Mouse (Mus musculus): ENCODE measurements around the gene Cyp2s1. TPM values are rescaled to one million over a fixed set of nuclear protein-coding genes. Genes with fewer than 3 reads are reported as not detected.

Cyp2s1 gene
- polyA plus RNA-seq, 1 experiment from 2014 or later = 3.3 TPM

GRCm38 (mm10) chr7:25789129-25789440 is 27.6 kb downstream of the Cyp2s1 start:
- Histone ChIP-seq H3K4me2 (peak overlapping the region; percentile 88), H3K27me3 (no peaks in the 10 kb centered on the region), H3K36me3 (no peaks in the 10 kb centered on the region), H3K4me1 (replicated peaks) (peaks cover 31% of the 10 kb centered on the region), H3K27ac (0 out of 2 replicates have a peak overlapping the region, but pooled peaks have one; percentile 66), H3K9me3 (replicated peaks) (no peaks in the 10 kb centered on the region), H3K9ac (no peak overlapping the region), H3K4me3 (peak overlapping the region; percentile 59)
- ATAC-seq (replicated peaks; ENCODE audit: insufficient number of reproducible peaks, insufficient read depth, low FRiP score, low read depth) = no peak
- 21% methylated on average over 3 of the region's 3 CpGs for WGBS

DNA sequence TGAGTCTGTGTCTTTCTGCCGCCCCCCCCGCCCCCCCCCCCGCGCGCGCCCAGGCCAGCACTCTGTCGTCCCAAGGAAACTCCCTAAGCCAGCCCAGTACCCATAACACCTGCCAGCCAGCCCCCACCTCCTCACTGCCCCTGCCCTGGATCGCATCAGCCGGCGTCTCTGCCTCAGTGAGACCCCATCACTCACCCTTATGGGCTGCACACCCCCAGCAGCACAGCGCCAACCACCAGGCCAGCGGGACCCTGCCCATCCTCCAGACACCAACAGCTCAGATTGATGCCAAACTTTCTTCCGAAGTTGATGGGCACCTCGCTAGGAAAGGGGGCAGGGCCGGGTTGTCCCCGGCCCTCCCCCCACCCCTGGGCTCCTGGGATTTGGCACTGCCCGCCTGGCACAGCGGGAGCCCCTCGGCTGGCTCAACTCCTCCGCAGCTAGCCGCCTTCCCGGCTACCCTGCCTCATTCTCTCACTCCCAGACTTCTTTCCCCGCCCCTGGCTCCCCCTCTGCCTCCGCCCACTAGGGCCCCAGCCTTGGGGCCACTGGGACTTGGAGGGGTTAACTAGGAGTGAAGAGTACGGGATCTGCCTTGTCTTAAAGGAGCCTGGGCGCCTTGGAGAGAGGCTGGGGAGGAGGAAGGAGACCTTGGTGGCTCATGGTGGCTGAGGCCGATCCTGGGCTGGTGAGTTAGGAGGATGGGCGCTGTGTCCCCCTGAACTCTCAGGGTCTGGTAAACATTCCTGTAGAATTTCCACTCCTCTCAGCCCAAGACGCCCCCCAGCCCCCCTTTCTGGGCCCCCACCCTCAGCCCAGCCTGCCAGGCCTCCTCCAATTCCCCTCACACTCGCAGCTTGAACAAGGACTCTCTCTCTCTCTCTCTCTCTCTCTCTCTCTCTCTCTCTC is 28.2 kb downstream of the Cyp2s1 start, which contains the start of gene Axl:
TSS of gene Axl (minus strand) at position 486 of the 909 bp plus-strand sequence.
- 2% methylated on average over 27 of the region's 30 CpGs for WGBS

GRCm38 (mm10) chr7:25787456-25788219 is 29.1 kb downstream of the Cyp2s1 start:
- Histone ChIP-seq H3K4me1 (replicated peaks) (peaks cover 41% of the 10 kb centered on the region), H3K36me3 (no peaks in the 10 kb centered on the region), H3K27me3 (no peaks in the 10 kb centered on the region), H3K9ac (peak overlapping the region; percentile 60), H3K27ac (peak overlapping the region; percentile 66), H3K9me3 (replicated peaks) (no peaks in the 10 kb centered on the region), H3K4me2 (peak overlapping the region; percentile 88), H3K4me3 (peak overlapping the region; percentile 59)
- peak; percentile 32; the same call in 1 of the 2 replicates for ATAC-seq (replicated peaks; ENCODE audit: insufficient number of reproducible peaks, insufficient read depth, low FRiP score, low read depth)
- WGBS = 14% methylated on average over 8 of the region's 9 CpGs

More for the DNA sequence above, 28.2 kb downstream of the Cyp2s1 start, which contains the start of gene Axl:
- ATAC-seq (replicated peaks; ENCODE audit: insufficient number of reproducible peaks, insufficient read depth, low FRiP score, low read depth) = peak; percentile 76
- Histone ChIP-seq H3K27ac (peak within 1 kb of the TSS; percentile 66), H3K9me3 (replicated peaks) (no peaks in the 10 kb centered on the region), H3K4me1 (replicated peaks) (peaks cover 36% of the 10 kb centered on the region), H3K36me3 (no peaks in the 10 kb centered on the region), H3K4me3 (peak within 1 kb of the TSS; percentile 59), H3K27me3 (no peaks in the 10 kb centered on the region), H3K9ac (peak within 1 kb of the TSS; percentile 60), H3K4me2 (peak within 1 kb of the TSS; percentile 88)

DNA sequence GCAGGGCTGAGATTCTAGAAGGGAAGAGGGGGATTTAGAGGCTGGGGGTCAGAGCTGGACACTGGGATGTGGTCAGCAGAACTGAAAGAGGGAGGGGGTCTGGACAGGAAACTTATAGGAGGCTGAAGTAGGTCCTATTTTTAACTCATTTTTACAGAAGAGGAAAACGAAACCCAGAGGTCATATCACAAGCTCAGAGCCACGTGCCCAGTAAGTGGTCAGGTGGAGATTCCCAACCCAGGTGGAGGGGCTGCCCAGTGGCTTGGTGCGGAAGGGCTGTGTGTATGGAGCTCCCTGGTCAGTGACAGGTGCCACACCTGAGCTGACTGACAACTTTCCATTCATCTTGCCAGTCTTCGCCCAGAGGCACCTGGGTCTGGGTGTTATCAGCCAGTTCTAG is 29.7 kb downstream of the Cyp2s1 start:
- no peaks in the 10 kb centered on the region for H3K27me3 ChIP-seq
- peak overlapping the region; percentile 88 for H3K4me2 ChIP-seq
- ATAC-seq (replicated peaks; ENCODE audit: insufficient number of reproducible peaks, insufficient read depth, low FRiP score, low read depth) = no peak
- H3K9me3 ChIP-seq (replicated peaks) = no peaks in the 10 kb centered on the region
- H3K27ac ChIP-seq = no peak overlapping the region
- H3K4me1 ChIP-seq (replicated peaks) = peaks cover 45% of the 10 kb centered on the region
- H3K4me3 ChIP-seq = peak overlapping the region; percentile 59
- H3K36me3 ChIP-seq = no peaks in the 10 kb centered on the region
- peak overlapping the region; percentile 52; the same call in 1 of the 2 replicates for H3K9ac ChIP-seq
- WGBS = 37% methylated on average over 4 of the region's 4 CpGs

- no peaks in the 10 kb centered on the region for H3K27me3 ChIP-seq
- 61% methylated on average over 4 of the region's 4 CpGs for WGBS
- H3K9me3 ChIP-seq (replicated peaks) = no peaks in the 10 kb centered on the region
- H3K9ac ChIP-seq = no peak overlapping the region
- ATAC-seq (replicated peaks; ENCODE audit: insufficient number of reproducible peaks, insufficient read depth, low FRiP score, low read depth) = no peak
- no peak overlapping the region for H3K4me3 ChIP-seq
- no peak overlapping the region for H3K27ac ChIP-seq
- peaks cover 58% of the 10 kb centered on the region for H3K4me1 ChIP-seq (replicated peaks)
- no peak overlapping the region for H3K4me2 ChIP-seq
- H3K36me3 ChIP-seq = no peaks in the 10 kb centered on the region
Measured at GRCm38 (mm10) chr7:25785752-25786151, 31.0 kb downstream of the Cyp2s1 start.

GRCm38 (mm10) chr7:25784808-25785207 is 31.9 kb downstream of the Cyp2s1 start:
- Histone ChIP-seq H3K27ac (no peak overlapping the region), H3K9ac (no peak overlapping the region), H3K36me3 (no peaks in the 10 kb centered on the region), H3K4me1 (replicated peaks) (peaks cover 58% of the 10 kb centered on the region), H3K27me3 (no peaks in the 10 kb centered on the region), H3K4me3 (no peak overlapping the region), H3K9me3 (replicated peaks) (no peaks in the 10 kb centered on the region), H3K4me2 (no peak overlapping the region)
- WGBS = 45% methylated on average over 1 of the region's 1 CpGs
- no peak for ATAC-seq (replicated peaks; ENCODE audit: insufficient number of reproducible peaks, insufficient read depth, low FRiP score, low read depth)

- H3K9me3 ChIP-seq (replicated peaks) = no peaks in the 10 kb centered on the region
- ATAC-seq (replicated peaks; ENCODE audit: insufficient number of reproducible peaks, insufficient read depth, low FRiP score, low read depth) = no peak
- WGBS = 34% methylated on average over 8 of the region's 8 CpGs
- H3K4me2 ChIP-seq = no peak overlapping the region
- peaks cover 50% of the 10 kb centered on the region for H3K4me1 ChIP-seq (replicated peaks)
- H3K27ac ChIP-seq = no peak overlapping the region
- H3K27me3 ChIP-seq = no peaks in the 10 kb centered on the region
- H3K36me3 ChIP-seq = no peaks in the 10 kb centered on the region
- no peak overlapping the region for H3K9ac ChIP-seq
- no peak overlapping the region for H3K4me3 ChIP-seq
Measured at GRCm38 (mm10) chr7:25783746-25784145, 33.0 kb downstream of the Cyp2s1 start.

DNA sequence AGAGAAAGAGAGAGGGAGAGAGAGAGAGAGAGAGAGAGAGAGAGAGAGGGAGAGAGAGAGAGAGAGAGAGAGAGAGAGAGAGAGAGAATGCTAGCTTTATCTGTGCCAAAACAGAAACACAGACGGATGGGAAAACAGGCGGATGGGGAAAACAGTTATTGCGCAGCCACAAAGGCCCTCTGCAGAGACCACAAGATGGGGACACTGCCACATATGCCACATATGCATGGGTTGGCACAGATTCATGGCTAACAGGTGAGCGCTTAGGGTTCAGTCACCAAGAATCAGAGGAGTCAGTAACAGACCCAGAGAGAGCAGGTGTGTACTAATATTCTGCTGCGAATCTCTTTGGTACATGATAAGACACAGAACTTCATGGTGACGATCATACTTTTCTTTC is 34.0 kb downstream of the Cyp2s1 start:
- Histone ChIP-seq H3K36me3 (no peaks in the 10 kb centered on the region), H3K27me3 (no peaks in the 10 kb centered on the region), H3K4me1 (replicated peaks) (peaks cover 40% of the 10 kb centered on the region), H3K9me3 (replicated peaks) (no peaks in the 10 kb centered on the region), H3K4me2 (no peak overlapping the region), H3K27ac (peak overlapping the region; percentile 20; the same call in 1 of the 2 replicates), H3K9ac (no peak overlapping the region), H3K4me3 (no peak overlapping the region)
- 66% methylated on average over 6 of the region's 6 CpGs for WGBS
- no peak for ATAC-seq (replicated peaks; ENCODE audit: insufficient number of reproducible peaks, insufficient read depth, low FRiP score, low read depth)

DNA sequence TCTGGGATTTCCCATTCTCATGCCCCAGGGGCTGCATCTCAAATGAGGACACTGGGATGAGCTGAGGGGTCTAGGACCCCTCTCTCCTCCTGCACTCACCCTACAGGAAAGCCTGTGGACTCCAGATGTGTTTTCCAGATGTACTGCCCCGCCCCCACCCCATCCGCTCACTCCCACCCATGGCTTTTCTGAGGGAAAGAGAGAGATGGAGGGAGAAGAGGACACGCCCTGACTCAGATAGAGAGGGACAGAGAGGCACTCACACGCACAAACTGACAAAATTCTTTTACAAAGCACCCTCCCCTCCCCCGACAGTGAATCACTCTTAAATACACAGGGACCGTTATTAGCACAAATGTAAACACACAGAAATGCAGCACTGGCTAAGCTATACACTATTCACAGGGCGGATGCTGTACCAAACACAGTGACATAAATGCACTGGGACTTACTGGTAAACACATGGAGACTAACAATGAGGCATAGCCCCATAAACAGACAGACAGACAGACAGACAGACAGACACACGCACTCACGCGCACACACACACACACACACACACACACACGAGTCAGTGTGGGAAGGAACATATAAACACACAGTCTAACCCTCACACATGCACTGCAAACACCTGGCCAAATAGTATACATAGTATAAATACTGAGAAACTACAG is 34.6 kb downstream of the Cyp2s1 start:
- 38% methylated on average over 11 of the region's 11 CpGs for WGBS
- Histone ChIP-seq H3K9me3 (replicated peaks) (no peaks in the 10 kb centered on the region), H3K4me2 (peak overlapping the region; percentile 77), H3K27me3 (no peaks in the 10 kb centered on the region), H3K9ac (peak overlapping the region; percentile 37), H3K4me3 (peak overlapping the region; percentile 42), H3K36me3 (no peaks in the 10 kb centered on the region), H3K27ac (peak overlapping the region; percentile 55), H3K4me1 (replicated peaks) (peaks cover 35% of the 10 kb centered on the region)
- ATAC-seq (replicated peaks; ENCODE audit: insufficient number of reproducible peaks, insufficient read depth, low FRiP score, low read depth) = peak; percentile 57

GRCm38 (mm10) chr7:25781321-25781936 is 35.3 kb downstream of the Cyp2s1 start:
- ATAC-seq (replicated peaks; ENCODE audit: insufficient number of reproducible peaks, insufficient read depth, low FRiP score, low read depth) = peak; percentile 40

More at GRCm38 (mm10) chr7:25781321-25781936, 35.3 kb downstream of the Cyp2s1 start:
- Histone ChIP-seq H3K4me3 (peak overlapping the region; percentile 42), H3K4me2 (peak overlapping the region; percentile 77), H3K27me3 (no peaks in the 10 kb centered on the region), H3K36me3 (no peaks in the 10 kb centered on the region), H3K9me3 (replicated peaks) (no peaks in the 10 kb centered on the region), H3K4me1 (replicated peaks) (peaks cover 30% of the 10 kb centered on the region), H3K27ac (peak overlapping the region; percentile 55), H3K9ac (peak overlapping the region; percentile 37)
- WGBS = 10% methylated on average over 33 of the region's 33 CpGs

All from heart, embryonic 15.5 days (tissue).